Mouse (Mus musculus) olfactory bulb, adult 2 months (tissue): ENCODE data around the gene Ggct.

ENCODE experiments used
- CTCF ChIP-seq: fragments of 200-500 bp; IDR thresholded peaks from 2 replicates; pipeline ENCODE4 v1.5.1; 2012; ENCODE audit warnings: low read depth, mild to moderate bottlenecking, low read length, moderate library complexity; ENCODE audit not compliant: insufficient read depth
- POLR2A ChIP-seq: fragments of 200-500 bp; IDR thresholded peaks from 2 replicates; pipeline ENCODE4 v1.6.1; 2012; ENCODE audit warnings: mild to moderate bottlenecking, low read depth, low read length, moderate library complexity; ENCODE audit not compliant: insufficient read depth

- no peak for TF ChIP-seq CTCF
- no peak for TF ChIP-seq POLR2A
These were observed 56.3 kb downstream of the Ggct start for GRCm38 (mm10) chr6:54936496-54936895.
